Mouse (Mus musculus) embryonic facial prominence, embryonic 11.5 days (tissue): ENCODE data around the gene Plekha4. TPM values are rescaled to one million over a fixed set of nuclear protein-coding genes. Genes with fewer than 3 reads are reported as not detected.

Experiments used
- ATAC-seq: fragments of 200-750 bp; cut with Nextera tagmentation; replicated peaks from 2 replicates; pipeline ENCODE4 v1.8.0; 2017; ENCODE audit warnings: low read depth; ENCODE audit not compliant: insufficient number of reproducible peaks, low FRiP score, low TSS enrichment
- DNase-seq: peaks from one replicate; pipeline ENCODE4 v3.0.0-alpha.2; 2015; ENCODE audit warnings: low spot score
- H3K27ac ChIP-seq: fragments of 300-500 bp; sonication (generic); replicated peaks from 2 replicates; pipeline ENCODE4 v1.5.1; 2014; ENCODE audit warnings: mild to moderate bottlenecking, low read depth, low read length, control low read depth
- H3K27me3 ChIP-seq: fragments of 300-500 bp; sonication (generic); 2 replicates; pipeline ENCODE4 v1.6.1; 2014; ENCODE audit warnings: mild to moderate bottlenecking, low read length, moderate library complexity, mixed read lengths; ENCODE audit not compliant: control insufficient read depth, insufficient read depth
- H3K36me3 ChIP-seq: fragments of 300-500 bp; sonication (generic); replicated peaks from 2 replicates; pipeline ENCODE4 v1.6.1; 2014; ENCODE audit warnings: low read depth, mild to moderate bottlenecking, low read length, moderate library complexity, mixed read lengths; ENCODE audit not compliant: control insufficient read depth, insufficient read depth
- H3K4me1 ChIP-seq: fragments of 300-500 bp; sonication (generic); 2 replicates; pipeline ENCODE4 v1.6.1; 2014; ENCODE audit warnings: low read length, mixed read lengths; ENCODE audit not compliant: control insufficient read depth, insufficient read depth
- H3K4me2 ChIP-seq: fragments of 300-500 bp; sonication (generic); 2 replicates; pipeline ENCODE4 v1.6.1; 2014; ENCODE audit warnings: low read depth, mild to moderate bottlenecking, control low read depth, low read length, moderate library complexity
- H3K4me3 ChIP-seq: fragments of 300-500 bp; sonication (generic); 2 replicates; pipeline ENCODE4 v1.5.1; 2014; ENCODE audit warnings: low read depth, low read length, control low read depth
- H3K9ac ChIP-seq: fragments of 300-500 bp; sonication (generic); replicated peaks from 2 replicates; pipeline ENCODE4 v1.6.1; 2014; ENCODE audit warnings: mild to moderate bottlenecking, control low read depth, low read length
- H3K9me3 ChIP-seq: fragments of 300-500 bp; sonication (generic); replicated peaks from 2 replicates; pipeline ENCODE4 v1.6.1; 2016; ENCODE audit warnings: mild to moderate bottlenecking, low read length, inconsistent platforms, mixed read lengths; ENCODE audit not compliant: control insufficient read depth
- WGBS: fragments of 180-500 bp; shearing (Covaris S2); extraction: QIAGEN DNeasy Blood & Tissue Kit; methylation state at CpG from one replicate; pipeline ENCODE4 v1.1.7; 2014; 5-methylcytosine and 5-hydroxymethylcytosine counted together
- polyA plus RNA-seq: library from polyadenylated mRNA; unstranded; fragments of >200 nt; fragmentation: Nextera tagmentation; extraction: Ambion mirVana; gene quantifications from 2 replicates; pipeline ENCODE4 v1.2.1, GENCODE M21; 2014

The Plekha4 gene
- polyA plus RNA-seq, 1 experiment from 2014 or later: 0.62 TPM

DNA sequence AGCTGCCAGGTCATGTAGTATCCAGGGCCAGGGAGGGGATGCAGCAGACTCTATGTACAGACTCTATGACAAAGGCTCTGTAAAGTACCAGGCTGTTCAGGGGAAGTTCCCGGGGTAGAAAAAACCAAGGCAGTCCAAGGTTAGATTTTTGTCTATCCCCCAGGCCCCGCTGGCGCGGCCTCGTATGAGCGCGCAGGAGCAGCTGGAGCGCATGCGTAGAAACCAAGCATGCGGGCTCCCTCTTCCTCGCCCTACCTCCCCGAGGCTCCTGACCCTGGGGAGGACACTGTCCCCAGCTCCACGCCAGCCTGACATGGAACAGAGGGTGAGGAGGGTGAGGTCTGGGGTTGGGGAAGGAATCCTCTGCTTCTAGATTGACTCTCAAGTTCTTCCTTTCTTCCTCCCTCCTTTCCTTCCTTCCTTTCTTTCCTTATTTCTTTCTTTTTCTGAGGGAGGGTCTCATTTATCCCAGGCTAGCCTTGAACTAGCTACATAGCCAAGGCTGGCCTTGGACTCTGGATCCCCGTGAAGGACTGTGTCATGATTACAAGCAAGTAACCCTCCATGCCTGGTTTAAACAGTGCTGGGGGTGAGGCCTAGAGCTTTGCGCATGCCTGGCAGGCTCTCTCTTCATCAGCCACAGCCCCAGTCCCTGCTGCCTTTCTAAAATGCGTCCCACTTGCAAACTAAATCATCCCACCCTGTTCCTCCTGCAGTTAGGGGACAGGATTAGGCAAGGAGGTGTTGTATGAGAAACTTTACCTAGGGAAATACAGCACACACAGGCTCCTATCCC, 23.7 kb downstream of the Plekha4 start:
- no peaks in the 10 kb centered on the region; the same call in 1 of the 2 replicates for H3K4me1 ChIP-seq
- DNase-seq: no peak
- H3K27me3 ChIP-seq: no peaks in the 10 kb centered on the region
- no peaks in the 10 kb centered on the region for H3K9me3 ChIP-seq
- no peak overlapping the region for H3K9ac ChIP-seq
- no peak overlapping the region for H3K27ac ChIP-seq
- 87% methylated on average over 16 of the region's 16 CpGs for WGBS
- ATAC-seq: no peak
- H3K4me3 ChIP-seq: no peak overlapping the region
- H3K4me2 ChIP-seq: no peak overlapping the region
- no peaks in the 10 kb centered on the region for H3K36me3 ChIP-seq

- no peak for ATAC-seq
Measured at GRCm38 (mm10) chr7:45550821-45551511, 24.8 kb downstream of the Plekha4 start.

GRCm38 (mm10) chr7:45551512-45551883, 25.4 kb downstream of the Plekha4 start:
- DNase-seq (no peak), ATAC-seq (no peak)
- Histone ChIP-seq H3K4me2 (no peak overlapping the region), H3K27ac (no peak overlapping the region), H3K4me1 (no peaks in the 10 kb centered on the region; the same call in 1 of the 2 replicates), H3K9me3 (no peaks in the 10 kb centered on the region), H3K4me3 (no peak overlapping the region), H3K27me3 (no peaks in the 10 kb centered on the region), H3K9ac (no peak overlapping the region), H3K36me3 (no peaks in the 10 kb centered on the region)
- 80% methylated on average over 8 of the region's 8 CpGs for WGBS

More at GRCm38 (mm10) chr7:45550821-45551511, 24.8 kb downstream of the Plekha4 start:
- DNase-seq: no peak
- Histone ChIP-seq H3K27ac (no peak overlapping the region), H3K4me2 (no peak overlapping the region), H3K4me3 (no peak overlapping the region), H3K9me3 (no peaks in the 10 kb centered on the region), H3K27me3 (no peaks in the 10 kb centered on the region), H3K36me3 (no peaks in the 10 kb centered on the region), H3K9ac (no peak overlapping the region), H3K4me1 (no peaks in the 10 kb centered on the region; the same call in 1 of the 2 replicates)
- WGBS: 76% methylated on average over 11 of the region's 11 CpGs

DNA sequence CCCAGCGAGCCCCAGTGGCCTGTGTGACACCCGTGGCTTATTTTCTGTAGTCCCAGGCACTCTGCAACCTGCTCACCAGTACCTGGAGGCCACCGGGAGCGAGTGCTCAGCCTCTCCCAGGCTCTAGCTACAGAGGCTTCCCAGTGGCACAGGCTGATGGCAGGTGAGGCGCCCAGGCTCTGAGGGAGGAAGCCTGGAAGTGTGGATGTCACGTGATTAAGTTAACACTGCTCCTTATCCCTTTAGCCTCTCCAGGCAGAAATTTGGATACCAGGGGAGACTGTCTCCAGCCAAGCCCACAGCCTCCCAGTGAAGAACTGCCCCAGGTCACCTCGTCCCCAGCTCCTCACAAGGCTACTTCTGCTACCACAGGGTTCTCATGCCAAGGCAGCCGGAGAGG, 27.4 kb downstream of the Plekha4 start:
- Histone ChIP-seq H3K9me3 (no peaks in the 10 kb centered on the region), H3K4me1 (no peaks in the 10 kb centered on the region; the same call in 1 of the 2 replicates), H3K27me3 (no peaks in the 10 kb centered on the region), H3K4me3 (no peak overlapping the region), H3K4me2 (no peak overlapping the region), H3K9ac (no peak overlapping the region), H3K27ac (no peak overlapping the region), H3K36me3 (no peaks in the 10 kb centered on the region)
- ATAC-seq: no peak
- no peak for DNase-seq
- WGBS: 67% methylated on average over 8 of the region's 8 CpGs

GRCm38 (mm10) chr7:45553990-45554389, 27.9 kb downstream of the Plekha4 start:
- no peaks in the 10 kb centered on the region for H3K9me3 ChIP-seq
- no peaks in the 10 kb centered on the region for H3K27me3 ChIP-seq
- no peak overlapping the region for H3K9ac ChIP-seq
- no peak for ATAC-seq
- H3K4me2 ChIP-seq: no peak overlapping the region
- no peak overlapping the region for H3K27ac ChIP-seq
- no peaks in the 10 kb centered on the region; the same call in 1 of the 2 replicates for H3K4me1 ChIP-seq
- no peak overlapping the region for H3K4me3 ChIP-seq
- no peaks in the 10 kb centered on the region for H3K36me3 ChIP-seq
- no peak for DNase-seq
- WGBS: 93% methylated on average over 2 of the region's 2 CpGs

DNA sequence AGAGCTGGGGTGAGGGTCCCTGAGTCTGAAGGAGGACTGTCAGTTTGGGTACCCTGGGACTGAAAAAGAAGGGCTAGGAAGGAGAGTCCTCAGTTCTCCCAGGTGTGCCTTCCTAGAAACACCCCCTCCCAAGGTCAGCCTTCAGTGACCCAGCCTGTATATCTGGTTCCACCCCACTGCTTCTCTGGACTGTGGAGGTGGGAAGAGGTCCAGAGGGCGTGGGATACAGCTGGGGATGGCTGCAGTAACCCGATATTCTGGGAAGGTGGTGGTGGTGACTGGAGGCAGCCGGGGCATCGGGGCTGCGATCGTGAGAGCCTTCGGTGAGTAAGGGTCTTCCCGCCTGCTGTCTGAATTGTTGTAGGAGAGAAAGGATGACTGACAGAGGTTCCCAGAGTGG, 28.6 kb downstream of the Plekha4 start, which contains the start of gene Hsd17b14:
TSS of gene Hsd17b14 (plus strand) at position 150 of the 400 bp plus-strand sequence.
- Histone ChIP-seq H3K9ac (no peak within 1 kb of the TSS), H3K4me2 (no peak within 1 kb of the TSS), H3K27me3 (no peaks in the 10 kb centered on the region), H3K9me3 (no peaks in the 10 kb centered on the region), H3K27ac (no peak within 1 kb of the TSS), H3K4me3 (no peak within 1 kb of the TSS), H3K4me1 (no peaks in the 10 kb centered on the region; the same call in 1 of the 2 replicates), H3K36me3 (no peaks in the 10 kb centered on the region)
- ATAC-seq (no peak), DNase-seq (no peak)
- WGBS: 22% methylated on average over 8 of the region's 8 CpGs

DNA sequence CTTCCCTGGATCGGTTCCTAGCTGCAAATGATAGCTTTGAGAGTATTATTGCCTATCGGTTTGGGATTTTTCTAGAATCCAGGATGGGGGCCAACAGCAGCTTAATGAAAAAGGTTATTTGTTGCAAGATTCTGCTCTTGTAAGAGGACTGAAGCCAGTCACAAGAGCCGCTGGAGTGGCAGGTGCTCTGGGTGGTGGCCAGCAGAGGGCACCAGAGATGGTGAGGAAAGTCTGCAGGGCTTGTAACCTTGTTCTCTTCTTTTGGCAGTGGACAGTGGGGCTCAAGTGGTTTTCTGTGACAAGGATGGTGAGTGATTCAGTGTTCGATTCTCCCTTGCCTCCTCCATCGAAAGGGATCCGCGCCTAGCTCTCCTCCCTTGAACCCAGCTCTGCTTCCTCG, 29.7 kb downstream of the Plekha4 start:
- WGBS: 32% methylated on average over 8 of the region's 8 CpGs
- DNase-seq (peak; percentile 87), ATAC-seq (no peak)
- Histone ChIP-seq H3K4me1 (no peaks in the 10 kb centered on the region; the same call in 1 of the 2 replicates), H3K27me3 (no peaks in the 10 kb centered on the region), H3K4me2 (no peak overlapping the region), H3K36me3 (no peaks in the 10 kb centered on the region), H3K27ac (no peak overlapping the region), H3K4me3 (no peak overlapping the region), H3K9me3 (no peaks in the 10 kb centered on the region), H3K9ac (no peak overlapping the region)

- WGBS: 65% methylated on average over 6 of the region's 6 CpGs
Measured at GRCm38 (mm10) chr7:45558907-45559306, 32.8 kb downstream of the Plekha4 start.

More at GRCm38 (mm10) chr7:45558907-45559306, 32.8 kb downstream of the Plekha4 start:
- DNase-seq: no peak
- no peaks in the 10 kb centered on the region for H3K9me3 ChIP-seq
- no peak overlapping the region for H3K4me2 ChIP-seq
- H3K4me3 ChIP-seq: no peak overlapping the region
- H3K27me3 ChIP-seq: no peaks in the 10 kb centered on the region
- no peaks in the 10 kb centered on the region; the same call in 1 of the 2 replicates for H3K4me1 ChIP-seq
- H3K27ac ChIP-seq: no peak overlapping the region
- H3K36me3 ChIP-seq: no peaks in the 10 kb centered on the region
- ATAC-seq: no peak
- H3K9ac ChIP-seq: no peak overlapping the region
